Mouse (Mus musculus) limb, embryonic 14.5 days (tissue): ENCODE results near the gene Gm10401. TPM values are rescaled to one million over a fixed set of nuclear protein-coding genes. Genes with fewer than 3 reads are reported as not detected.
"Not testable (repeated sequence)": the region's sequence is repeated elsewhere in the genome, so short reads cannot be mapped to it uniquely, and the experiment has no call there.

Experiments
- ATAC-seq: fragments of 200-750 bp; cut with Nextera tagmentation; 2 replicates; pipeline ENCODE4 v1.8.0; 2017; ENCODE audit warnings: low read depth, moderate number of reproducible peaks, moderate TSS enrichment; ENCODE audit not compliant: low FRiP score
- DNase-seq: peaks from one replicate; pipeline ENCODE4 v3.0.0-alpha.2; 2015; ENCODE audit warnings: low spot score
- H3K27ac ChIP-seq: fragments of 300-500 bp; sonication (generic); replicated peaks from 2 replicates; pipeline ENCODE4 v1.5.1; 2014; ENCODE audit warnings: low read depth, mild to moderate bottlenecking, low read length, moderate library complexity, mixed read lengths
- H3K27me3 ChIP-seq: fragments of 300-500 bp; sonication (generic); 2 replicates; pipeline ENCODE4 v1.6.1; 2014; ENCODE audit warnings: low read length, mixed read lengths; ENCODE audit not compliant: control insufficient read depth, insufficient read depth
- H3K36me3 ChIP-seq: fragments of 300-500 bp; sonication (generic); 2 replicates; pipeline ENCODE4 v1.6.1; 2014; ENCODE audit warnings: mild to moderate bottlenecking, low read length, moderate library complexity, mixed read lengths; ENCODE audit not compliant: control insufficient read depth, insufficient read depth
- H3K4me1 ChIP-seq: fragments of 300-500 bp; sonication (generic); 2 replicates; pipeline ENCODE4 v1.6.1; 2014; ENCODE audit warnings: antibody characterized with exemption, low read length, mixed read lengths; ENCODE audit not compliant: control insufficient read depth, insufficient read depth
- H3K4me2 ChIP-seq: fragments of 300-500 bp; sonication (generic); replicated peaks from 2 replicates; pipeline ENCODE4 v1.6.1; 2014; ENCODE audit warnings: low read depth, mild to moderate bottlenecking, low read length, moderate library complexity; ENCODE audit not compliant: severe bottlenecking
- H3K4me3 ChIP-seq: fragments of 300-500 bp; sonication (generic); replicated peaks from 2 replicates; pipeline ENCODE4 v1.5.1; 2014; ENCODE audit warnings: low read length
- H3K9ac ChIP-seq: fragments of 300-500 bp; sonication (generic); 2 replicates; pipeline ENCODE4 v1.6.1; 2014; ENCODE audit warnings: mild to moderate bottlenecking, low read depth, low read length, moderate library complexity; ENCODE audit not compliant: severe bottlenecking
- H3K9me3 ChIP-seq: fragments of 300-500 bp; sonication (generic); 2 replicates; pipeline ENCODE4 v1.6.1; 2016; ENCODE audit warnings: low read length; ENCODE audit not compliant: control insufficient read depth
- POLR2A ChIP-seq: fragments of 200-500 bp; IDR thresholded peaks from 2 replicates; pipeline ENCODE4 v1.8.0; 2012; ENCODE audit warnings: inconsistent platforms, mild to moderate bottlenecking, moderate library complexity, borderline replicate concordance; ENCODE audit not compliant: insufficient read depth, insufficient read length; ENCODE audit errors: extremely low read depth
- WGBS: fragments of 180-500 bp; shearing (Covaris S2); extraction: QIAGEN DNeasy Blood & Tissue Kit; methylation state at CpG from one replicate; pipeline ENCODE4 v1.1.7; 2014; 5-methylcytosine and 5-hydroxymethylcytosine counted together
- polyA plus RNA-seq, 2 experiments: library from polyadenylated mRNA; depleted of rRNA in 1 of 2; stranded (reverse) in 1 of 2; unstranded in 1 of 2; fragments of >200 nt; fragmentation: Nextera tagmentation in 1 of 2; extraction: Ambion mirVana in 1 of 2; gene quantifications; 2 replicates each; pipeline versions ENCODE4 v1.2.1 to v1.2.3; 2012 to 2014

Gm10401 gene
- polyA plus RNA-seq, 2 experiments: 63.5 TPM; not detected in 1

- Histone ChIP-seq H3K9me3 (no peaks in the 10 kb centered on the region), H3K4me2 (no peak overlapping the region), H3K9ac (no peak overlapping the region), H3K27me3 (no peaks in the 10 kb centered on the region), H3K36me3 (peaks cover 18% of the 10 kb centered on the region), H3K27ac (no peak overlapping the region), H3K4me3 (no peak overlapping the region), H3K4me1 (peaks cover 13% of the 10 kb centered on the region)
- TF ChIP-seq POLR2A: no peak
- 76% methylated on average over 4 of the region's 4 CpGs for WGBS
- ATAC-seq (no peak), DNase-seq (no peak)
Observed at GRCm38 (mm10) chr5:115074749-115075148, 23.3 kb downstream of the Gm10401 start.

GRCm38 (mm10) chr5:115073306-115073705 is 24.8 kb downstream of the Gm10401 start:
- not testable (repeated sequence) for H3K4me2 ChIP-seq, H3K9me3 ChIP-seq, ATAC-seq, H3K27ac ChIP-seq, H3K4me3 ChIP-seq, H3K27me3 ChIP-seq, DNase-seq, H3K9ac ChIP-seq
- 28% methylated on average over 8 of the region's 8 CpGs for WGBS
- H3K36me3 ChIP-seq: peaks cover 18% of the 10 kb centered on the region
- peaks cover 13% of the 10 kb centered on the region for H3K4me1 ChIP-seq

DNA sequence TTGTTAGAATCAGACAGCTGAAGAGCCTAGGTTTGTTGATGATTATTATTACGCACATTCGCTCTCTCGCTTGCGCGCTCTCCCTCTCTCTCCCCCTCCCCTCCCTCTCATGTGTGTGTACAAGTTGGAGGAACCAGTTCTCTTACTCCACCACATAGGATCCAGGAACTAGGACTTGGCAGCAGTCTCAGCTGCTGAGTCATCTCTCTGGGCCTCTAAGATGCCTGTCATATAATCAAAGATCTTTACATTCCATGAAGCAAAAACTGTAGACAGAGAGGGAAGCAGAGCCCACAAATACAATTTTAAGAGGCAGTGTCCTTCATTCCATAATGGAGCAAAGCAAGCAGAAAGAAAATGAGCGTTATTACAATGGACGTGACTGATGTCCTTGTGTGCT is 26.0 kb downstream of the Gm10401 start:
- H3K4me3 ChIP-seq: no peak overlapping the region
- TF ChIP-seq POLR2A: no peak
- ATAC-seq: no peak
- no peak overlapping the region for H3K27ac ChIP-seq
- peak; percentile 71 for DNase-seq
- H3K9ac ChIP-seq: no peak overlapping the region
- H3K9me3 ChIP-seq: no peaks in the 10 kb centered on the region
- H3K4me1 ChIP-seq: peaks cover 13% of the 10 kb centered on the region
- WGBS: 71% methylated on average over 7 of the region's 7 CpGs
- H3K27me3 ChIP-seq: no peaks in the 10 kb centered on the region
- peaks cover 18% of the 10 kb centered on the region for H3K36me3 ChIP-seq
- H3K4me2 ChIP-seq: no peak overlapping the region

GRCm38 (mm10) chr5:115071096-115071901 is 26.8 kb downstream of the Gm10401 start:
- H3K4me1 ChIP-seq: peaks cover 13% of the 10 kb centered on the region
- H3K4me2 ChIP-seq: no peak overlapping the region
- TF ChIP-seq POLR2A: no peak
- 0 out of 2 replicates have a peak overlapping the region, but pooled peaks have one; percentile 7 for H3K27ac ChIP-seq
- H3K9me3 ChIP-seq: no peaks in the 10 kb centered on the region
- no peak overlapping the region for H3K9ac ChIP-seq
- ATAC-seq (no peak), DNase-seq (peak; percentile 40)
- H3K4me3 ChIP-seq: no peak overlapping the region
- WGBS: 79% methylated on average over 11 of the region's 11 CpGs
- H3K36me3 ChIP-seq: peaks cover 17% of the 10 kb centered on the region
- H3K27me3 ChIP-seq: no peaks in the 10 kb centered on the region

- Histone ChIP-seq H3K4me1 (peaks cover 13% of the 10 kb centered on the region), H3K4me2 (no peak overlapping the region), H3K9ac (no peak overlapping the region), H3K4me3 (no peak overlapping the region), H3K27ac (no peak overlapping the region), H3K36me3 (peaks cover 9% of the 10 kb centered on the region), H3K9me3 (no peaks in the 10 kb centered on the region), H3K27me3 (no peaks in the 10 kb centered on the region)
- no peak for ATAC-seq
- no peak for TF ChIP-seq POLR2A
- no peak for DNase-seq
- WGBS: 93% methylated on average over 2 of the region's 2 CpGs
Observed at GRCm38 (mm10) chr5:115070457-115070856, 27.6 kb downstream of the Gm10401 start.

- TF ChIP-seq POLR2A: no peak
- WGBS: 87% methylated on average over 3 of the region's 3 CpGs
- no peak for ATAC-seq
Observed at GRCm38 (mm10) chr5:115069611-115070010, 28.5 kb downstream of the Gm10401 start.

More at GRCm38 (mm10) chr5:115069611-115070010, 28.5 kb downstream of the Gm10401 start:
- H3K36me3 ChIP-seq: peaks cover under 1% of the 10 kb centered on the region; the same call in 1 of the 2 replicates
- H3K27ac ChIP-seq: no peak overlapping the region
- H3K4me2 ChIP-seq: no peak overlapping the region
- H3K4me3 ChIP-seq: no peak overlapping the region
- H3K9ac ChIP-seq: no peak overlapping the region
- no peaks in the 10 kb centered on the region for H3K9me3 ChIP-seq
- peaks cover 13% of the 10 kb centered on the region for H3K4me1 ChIP-seq
- H3K27me3 ChIP-seq: no peaks in the 10 kb centered on the region
- no peak for DNase-seq
